Mouse (Mus musculus) heart, adult 2 months (tissue): ENCODE measurements around the gene Blm. TPM values are rescaled to one million over a fixed set of nuclear protein-coding genes. Genes with fewer than 3 reads are reported as not detected.

Experiments used
- DNase-seq, 2 experiments: peaks; one replicate each; pipeline ENCODE4 v3.0.0; 2021
- H3K27ac ChIP-seq: fragments of 200-600 bp; 2 replicates; pipeline ENCODE4 v1.8.1; 2022
- H3K27me3 ChIP-seq: fragments of 200-500 bp; 2 replicates; pipeline ENCODE4 v1.6.1; 2012; ENCODE audit warnings: mild to moderate bottlenecking, low read length, inconsistent platforms, mixed read lengths; ENCODE audit not compliant: control insufficient read depth, insufficient read depth
- H3K36me3 ChIP-seq: fragments of 200-500 bp; 2 replicates; pipeline ENCODE4 v1.6.1; 2012; ENCODE audit warnings: low read length, inconsistent platforms; ENCODE audit not compliant: control insufficient read depth, insufficient read depth
- H3K4me1 ChIP-seq: fragments of 200-500 bp; 2 replicates; pipeline ENCODE4 v1.6.1; 2011; ENCODE audit warnings: low read length; ENCODE audit not compliant: control insufficient read depth, insufficient read depth
- H3K4me3 ChIP-seq: fragments of 200-600 bp; 2 replicates; pipeline ENCODE4 v1.8.1; 2022
- H3K79me2 ChIP-seq: fragments of 200-500 bp; replicated peaks from 2 replicates; pipeline ENCODE4 v1.6.1; 2012; ENCODE audit warnings: mild to moderate bottlenecking, inconsistent platforms, low read length, moderate library complexity, mixed read lengths; ENCODE audit not compliant: control insufficient read depth, insufficient read depth
- H3K9ac ChIP-seq: fragments of 200-500 bp; 2 replicates; pipeline ENCODE4 v1.6.1; 2012; ENCODE audit warnings: low read depth, mild to moderate bottlenecking, control low read depth, inconsistent platforms, low read length, mixed read lengths
- CTCF ChIP-seq: fragments of 200-600 bp; IDR thresholded peaks from 2 replicates; pipeline ENCODE4 v1.8.1; 2022; ENCODE audit warnings: antibody characterized with exemption, mild to moderate bottlenecking, moderate library complexity
- EP300 ChIP-seq: fragments of 200-500 bp; IDR thresholded peaks from 2 replicates; pipeline ENCODE4 v1.6.1; 2011; ENCODE audit warnings: low read depth, low read length, control low read depth; ENCODE audit not compliant: insufficient read depth
- POLR2A ChIP-seq: fragments of 200-500 bp; IDR thresholded peaks from 2 replicates; pipeline ENCODE4 v1.6.1; 2011; ENCODE audit warnings: mild to moderate bottlenecking, low read depth, low read length, control low read depth; ENCODE audit not compliant: insufficient read depth
- WGBS: fragments of 180-500 bp; shearing (Covaris S2); methylation state at CpG from one replicate; pipeline ENCODE4 v1.1.7; 2018; 5-methylcytosine and 5-hydroxymethylcytosine counted together
- intact Hi-C: fragments of 180-260 bp; cut with DNase I; formaldehyde crosslinking; loops from one replicate; pipeline ENCODE4 v1.15.1; 2025
- polyA plus RNA-seq: library from polyadenylated mRNA; depleted of rRNA; stranded (reverse); fragments of >200 nt; gene quantifications from 2 replicates; pipeline ENCODE4 v1.2.3, GENCODE M21; 2012
- total RNA-seq, 2 experiments: library from RNA; stranded (reverse); gene quantifications; 2 replicates each; pipeline ENCODE4 v1.2.3; 2021

Blm gene
- total and polyA plus RNA-seq, 3 experiments, result 0.59 to 1.3 (median 0.91) TPM

DNA sequence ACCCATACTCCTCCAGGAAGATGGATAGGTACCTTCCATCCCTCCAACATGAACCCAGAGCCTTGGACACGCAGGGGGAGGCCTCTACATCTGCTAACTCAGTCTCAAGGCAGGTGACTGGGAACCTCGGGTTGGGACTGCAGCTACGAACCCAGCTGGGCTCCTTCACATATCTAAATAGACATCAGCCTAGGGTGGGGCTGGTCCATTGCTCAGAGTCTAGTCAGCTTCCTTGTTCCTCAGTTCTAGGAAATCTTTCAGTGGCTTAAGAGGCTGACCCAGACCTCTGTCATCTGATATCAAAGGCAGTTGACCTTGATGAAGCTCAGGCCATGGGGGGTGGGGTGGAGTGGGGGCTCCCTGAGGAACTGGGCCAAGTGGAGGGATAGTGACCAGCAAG lies 115.6 kb downstream of the Blm start:
- H3K4me1 ChIP-seq, result peaks cover 3% of the 10 kb centered on the region; the same call in 1 of the 2 replicates
- H3K9ac ChIP-seq, result no peak overlapping the region
- intact Hi-C loops, result no loop called here
- H3K27ac ChIP-seq, result no peak overlapping the region
- H3K4me3 ChIP-seq, result no peak overlapping the region
- no peaks in the 10 kb centered on the region for H3K36me3 ChIP-seq
- WGBS, result 72% methylated on average over 3 of the region's 3 CpGs
- TF ChIP-seq POLR2A, result no peak
- no peak for TF ChIP-seq CTCF
- no peak for TF ChIP-seq EP300
- no peaks in the 10 kb centered on the region for H3K27me3 ChIP-seq
- DNase-seq, result no peak
- no peaks in the 10 kb centered on the region for H3K79me2 ChIP-seq

GRCm38 (mm10) chr7:80418036-80418435 lies 116.9 kb downstream of the Blm start:
- 85% methylated on average over 3 of the region's 3 CpGs for WGBS
- H3K27ac ChIP-seq, result no peak overlapping the region
- no peak for TF ChIP-seq CTCF
- no peak for TF ChIP-seq POLR2A
- TF ChIP-seq EP300, result no peak
- H3K4me3 ChIP-seq, result no peak overlapping the region
- H3K4me1 ChIP-seq, result peaks cover 8% of the 10 kb centered on the region
- H3K9ac ChIP-seq, result no peak overlapping the region
- H3K79me2 ChIP-seq, result no peaks in the 10 kb centered on the region
- no peaks in the 10 kb centered on the region for H3K36me3 ChIP-seq
- intact Hi-C loops, result no loop called here
- no peak for DNase-seq
- H3K27me3 ChIP-seq, result no peaks in the 10 kb centered on the region

- no peak for TF ChIP-seq POLR2A
- no peak for TF ChIP-seq EP300
- TF ChIP-seq CTCF, result no peak
- intact Hi-C loops, result no loop called here
- no peaks in the 10 kb centered on the region for H3K27me3 ChIP-seq
- peaks cover 6% of the 10 kb centered on the region for H3K4me1 ChIP-seq
- DNase-seq, result no peak
- H3K9ac ChIP-seq, result no peak overlapping the region
- no peaks in the 10 kb centered on the region for H3K36me3 ChIP-seq
- no peak overlapping the region for H3K4me3 ChIP-seq
- H3K27ac ChIP-seq, result no peak overlapping the region
- H3K79me2 ChIP-seq, result no peaks in the 10 kb centered on the region
These were observed 117.3 kb downstream of the Blm start for GRCm38 (mm10) chr7:80417601-80418000.

DNA sequence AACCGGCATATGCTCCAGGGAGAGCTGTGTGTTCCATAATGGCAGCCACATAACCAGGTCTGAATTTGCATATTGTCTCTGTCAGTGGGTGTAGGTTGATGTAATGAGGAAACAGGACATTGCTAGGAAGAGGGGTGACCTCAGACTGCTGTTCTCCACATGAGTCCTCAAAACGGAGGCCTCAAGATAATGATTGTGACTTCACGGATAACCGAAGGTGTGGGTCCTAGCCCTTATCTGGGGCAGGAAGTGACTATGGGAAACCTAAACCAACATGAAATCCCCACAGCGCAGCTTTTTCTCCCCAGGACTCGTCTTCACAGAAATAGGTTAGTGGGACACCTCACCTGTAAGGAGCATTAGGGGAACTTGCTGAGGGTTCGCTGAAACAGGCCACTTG lies 118.0 kb downstream of the Blm start:
- Histone ChIP-seq H3K27me3 (no peaks in the 10 kb centered on the region), H3K79me2 (no peaks in the 10 kb centered on the region), H3K36me3 (no peaks in the 10 kb centered on the region), H3K4me1 (peaks cover 6% of the 10 kb centered on the region), H3K9ac (no peak overlapping the region), H3K27ac (no peak overlapping the region), H3K4me3 (no peak overlapping the region)
- WGBS, result 63% methylated on average over 7 of the region's 7 CpGs
- intact Hi-C loops, result no loop called here
- no peak for TF ChIP-seq EP300
- no peak for TF ChIP-seq CTCF
- no peak for TF ChIP-seq POLR2A
- DNase-seq, result no peak

DNA sequence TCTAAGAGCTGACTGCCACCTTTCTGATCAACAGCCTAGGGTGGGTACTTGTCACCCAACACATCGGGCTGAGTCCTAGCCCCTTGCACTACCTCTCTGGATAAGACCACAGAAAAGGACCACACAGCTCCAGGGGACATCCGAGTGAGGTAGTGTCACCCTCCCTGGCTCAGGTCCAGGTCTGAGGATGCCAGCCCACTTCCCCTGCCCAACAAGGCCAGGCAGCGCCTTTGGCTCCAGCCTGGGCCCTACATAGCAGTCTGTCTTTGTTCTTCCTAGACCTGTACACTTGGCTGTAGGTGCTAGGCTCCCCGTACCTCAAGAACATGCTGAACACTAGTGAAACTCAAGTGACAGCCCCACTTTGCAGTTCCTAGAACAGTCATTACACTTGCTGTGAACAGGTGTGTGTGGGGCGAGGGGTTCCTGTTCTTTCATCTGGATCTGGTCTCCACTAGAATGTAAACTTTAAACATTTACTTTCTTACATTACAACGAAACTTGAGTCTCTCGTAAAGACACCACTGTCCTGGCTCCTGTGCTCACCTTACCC lies 120.5 kb downstream of the Blm start:
- H3K27ac ChIP-seq, result no peak overlapping the region
- intact Hi-C loops, result no loop called here

GRCm38 (mm10) chr7:80413512-80414302 lies 121.2 kb downstream of the Blm start:
- DNase-seq, result no peak
- peaks cover 6% of the 10 kb centered on the region for H3K4me1 ChIP-seq
- intact Hi-C loops, result no loop called here
- no peaks in the 10 kb centered on the region for H3K36me3 ChIP-seq
- no peak overlapping the region for H3K4me3 ChIP-seq
- H3K27ac ChIP-seq, result no peak overlapping the region
- no peaks in the 10 kb centered on the region for H3K27me3 ChIP-seq
- TF ChIP-seq EP300, result 0 out of 2 replicates have a peak, but pooled peaks have one; percentile 5
- TF ChIP-seq POLR2A, result no peak
- TF ChIP-seq CTCF, result no peak
- no peak overlapping the region for H3K9ac ChIP-seq
- H3K79me2 ChIP-seq, result no peaks in the 10 kb centered on the region
- 77% methylated on average over 9 of the region's 9 CpGs for WGBS

More for the DNA sequence above, 120.5 kb downstream of the Blm start:
- Histone ChIP-seq H3K79me2 (no peaks in the 10 kb centered on the region), H3K4me1 (peaks cover 6% of the 10 kb centered on the region), H3K36me3 (no peaks in the 10 kb centered on the region), H3K27me3 (no peaks in the 10 kb centered on the region), H3K9ac (no peak overlapping the region), H3K4me3 (no peak overlapping the region)
- no peak for DNase-seq
- 77% methylated on average over 7 of the region's 7 CpGs for whole genome bisulfite sequencing
- TF ChIP-seq POLR2A, result no peak
- no peak for TF ChIP-seq CTCF
- no peak for TF ChIP-seq EP300
